Mouse (Mus musculus): ENCODE measurements around the gene Map3k9. TPM values are rescaled to one million over a fixed set of nuclear protein-coding genes. Genes with fewer than 3 reads are reported as not detected.

Gene Map3k9
- total RNA-seq, 1 experiment: 5.4 TPM

DNA sequence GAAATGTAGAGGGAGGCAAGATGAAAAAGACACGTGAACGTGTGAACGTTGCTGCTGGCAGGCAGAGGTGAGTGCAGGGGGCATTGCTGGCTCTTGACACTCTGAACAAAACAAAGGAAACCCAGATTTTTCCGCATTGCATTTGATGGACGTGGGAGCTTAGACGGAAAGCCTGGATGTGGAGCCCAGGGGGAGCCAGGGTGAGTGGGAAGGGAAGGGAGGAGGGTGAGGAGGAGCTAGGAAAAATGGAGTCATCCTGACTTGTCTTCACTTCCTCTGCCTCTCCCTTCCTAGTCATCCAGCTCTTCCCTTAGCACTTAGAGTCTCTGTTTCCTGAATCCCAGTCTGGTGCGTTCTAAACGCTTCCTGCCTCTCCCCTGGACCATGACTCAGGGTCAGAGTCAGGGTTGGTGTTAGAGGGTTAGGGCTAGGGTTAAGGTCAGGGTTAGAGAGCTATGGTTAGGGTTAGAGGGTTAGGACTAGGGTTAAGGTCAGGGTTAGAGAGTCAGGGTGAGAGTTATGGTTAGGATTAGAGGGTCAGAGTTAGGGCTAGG, 89.7 kb downstream of the Map3k9 start:
- DNase-seq (ENCODE audit: low read depth, low spot score): no peak
- H3K9me3 ChIP-seq (ENCODE audit: control insufficient read depth, insufficient read depth, low read depth, low read length): no peaks in the 10 kb centered on the region
- no peak overlapping the region for H3K4me3 ChIP-seq (ENCODE audit: insufficient read depth in 1 of 2, low read depth in 1 of 2, low read length in 2 of 2, poor library complexity in 1 of 2, severe bottlenecking in 1 of 2)
- no peak overlapping the region for H3K27ac ChIP-seq (ENCODE audit: insufficient read depth, low read depth, low read length, poor library complexity, severe bottlenecking)
- no peak for TF ChIP-seq CHD2 (IDR thresholded peaks at IDR 0.05; ENCODE audit: low read depth, low read length)
- no peak for TF ChIP-seq MAFK (IDR thresholded peaks at IDR 0.05; ENCODE audit: insufficient read depth, low read depth, low read length)
- no peak for TF ChIP-seq ZNF384 (IDR thresholded peaks at IDR 0.05; ENCODE audit: low read depth, low read length)
- no peak for TF ChIP-seq ZC3H11A (IDR thresholded peaks at IDR 0.05; ENCODE audit: borderline replicate concordance, low read depth, low read length)
- no peak for TF ChIP-seq HCFC1 (IDR thresholded peaks at IDR 0.05; ENCODE audit: borderline replicate concordance, insufficient read depth, low read length)
- peaks cover 7 to 14% of the 10 kb centered on the region in 2 experiments; a peak in 1 of 4 replicates for H3K4me1 ChIP-seq (ENCODE audit: control insufficient read depth in 2 of 2, insufficient read depth in 2 of 2, low read length in 2 of 2, poor library complexity in 1 of 2)
- H3K36me3 ChIP-seq (ENCODE audit: control insufficient read depth, insufficient read depth, low read length, poor library complexity, severe bottlenecking): no peaks in the 10 kb centered on the region
- in situ Hi-C loops (cut with MboI; ENCODE audit: low sequenced_read_pairs in 2 of 2, unreplicated experiment in 2 of 2): no loop called here
- no peak overlapping the region for H3K9ac ChIP-seq (ENCODE audit: insufficient read depth, low read depth, low read length, poor library complexity, severe bottlenecking)

DNA sequence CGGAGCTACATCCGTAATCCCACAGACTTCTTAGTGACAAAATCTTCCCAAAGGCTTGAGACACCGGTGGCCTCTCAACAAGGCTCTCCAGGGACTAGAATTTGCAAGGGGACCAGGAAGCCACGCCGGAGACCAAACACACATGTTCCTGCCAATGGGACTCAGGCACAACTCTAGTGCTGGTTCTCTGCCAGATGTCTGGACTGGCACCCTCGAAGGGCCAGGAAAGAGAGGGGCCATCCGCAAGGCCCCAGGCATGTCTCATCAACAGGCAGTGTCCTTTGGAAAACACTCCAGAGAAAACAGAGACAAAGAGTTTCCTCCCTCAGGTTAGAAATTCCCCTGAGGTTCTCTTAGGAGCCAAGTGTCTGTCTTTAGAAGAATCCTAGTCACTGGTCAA, 90.2 kb downstream of the Map3k9 start:
- no peaks in the 10 kb centered on the region for H3K36me3 ChIP-seq (ENCODE audit: control insufficient read depth, insufficient read depth, low read length, poor library complexity, severe bottlenecking)
- no peaks in the 10 kb centered on the region for H3K9me3 ChIP-seq (ENCODE audit: control insufficient read depth, insufficient read depth, low read depth, low read length)
- no peak overlapping the region for H3K27ac ChIP-seq (ENCODE audit: insufficient read depth, low read depth, low read length, poor library complexity, severe bottlenecking)
- peaks cover 7 to 15% of the 10 kb centered on the region in 2 experiments; a peak in 1 of 4 replicates for H3K4me1 ChIP-seq (ENCODE audit: control insufficient read depth in 2 of 2, insufficient read depth in 2 of 2, low read length in 2 of 2, poor library complexity in 1 of 2)
- H3K4me3 ChIP-seq (ENCODE audit: insufficient read depth in 1 of 2, low read depth in 1 of 2, low read length in 2 of 2, poor library complexity in 1 of 2, severe bottlenecking in 1 of 2): no peak overlapping the region
- H3K9ac ChIP-seq (ENCODE audit: insufficient read depth, low read depth, low read length, poor library complexity, severe bottlenecking): no peak overlapping the region
- no peak for TF ChIP-seq CHD2 (IDR thresholded peaks at IDR 0.05; ENCODE audit: low read depth, low read length)
- TF ChIP-seq ZNF384 (IDR thresholded peaks at IDR 0.05; ENCODE audit: low read depth, low read length): no peak
- no peak for TF ChIP-seq ZC3H11A (IDR thresholded peaks at IDR 0.05; ENCODE audit: borderline replicate concordance, low read depth, low read length)
- no peak for TF ChIP-seq MAFK (IDR thresholded peaks at IDR 0.05; ENCODE audit: insufficient read depth, low read depth, low read length)
- no peak for TF ChIP-seq HCFC1 (IDR thresholded peaks at IDR 0.05; ENCODE audit: borderline replicate concordance, insufficient read depth, low read length)
- in situ Hi-C loops (cut with MboI; ENCODE audit: low sequenced_read_pairs in 2 of 2, unreplicated experiment in 2 of 2): no loop called here
- DNase-seq (ENCODE audit: low read depth, low spot score): no peak

DNA sequence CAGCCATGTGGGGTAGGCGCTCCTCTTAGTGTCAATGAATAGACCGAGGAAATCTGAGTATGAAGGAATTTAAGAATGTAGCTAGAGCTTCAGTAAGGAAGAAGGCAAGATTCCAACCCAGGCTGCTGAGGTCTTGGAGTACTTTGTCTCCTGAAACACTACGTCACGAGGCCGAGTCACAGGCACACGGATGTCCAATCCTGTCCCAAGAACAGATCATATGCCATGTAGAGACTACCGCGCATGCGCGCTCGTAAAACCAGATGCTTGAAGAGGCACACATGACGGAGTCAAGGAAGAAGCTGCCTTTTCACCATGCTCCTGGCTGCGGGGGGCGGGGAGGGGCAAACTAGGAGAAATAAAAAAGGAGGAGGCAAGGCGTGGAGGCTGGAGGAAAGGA, 90.9 kb downstream of the Map3k9 start:
- no peaks in the 10 kb centered on the region for H3K36me3 ChIP-seq (ENCODE audit: control insufficient read depth, insufficient read depth, low read length, poor library complexity, severe bottlenecking)
- no peak overlapping the region for H3K9ac ChIP-seq (ENCODE audit: insufficient read depth, low read depth, low read length, poor library complexity, severe bottlenecking)
- in situ Hi-C loops (cut with MboI; ENCODE audit: low sequenced_read_pairs in 2 of 2, unreplicated experiment in 2 of 2): no loop called here
- no peak for DNase-seq (ENCODE audit: low read depth, low spot score)
- H3K27ac ChIP-seq (ENCODE audit: insufficient read depth, low read depth, low read length, poor library complexity, severe bottlenecking): no peak overlapping the region
- H3K9me3 ChIP-seq (ENCODE audit: control insufficient read depth, insufficient read depth, low read depth, low read length): no peaks in the 10 kb centered on the region
- H3K4me1 ChIP-seq (ENCODE audit: control insufficient read depth in 2 of 2, insufficient read depth in 2 of 2, low read length in 2 of 2, poor library complexity in 1 of 2): peaks cover 7 to 18% of the 10 kb centered on the region in 2 experiments; a peak in 1 of 4 replicates
- no peak overlapping the region for H3K4me3 ChIP-seq (ENCODE audit: insufficient read depth in 1 of 2, low read depth in 1 of 2, low read length in 2 of 2, poor library complexity in 1 of 2, severe bottlenecking in 1 of 2)
- TF ChIP-seq CHD2 (IDR thresholded peaks at IDR 0.05; ENCODE audit: low read depth, low read length) (no peak), HCFC1 (IDR thresholded peaks at IDR 0.05; ENCODE audit: borderline replicate concordance, insufficient read depth, low read length) (no peak), ZC3H11A (IDR thresholded peaks at IDR 0.05; ENCODE audit: borderline replicate concordance, low read depth, low read length) (no peak), MAFK (IDR thresholded peaks at IDR 0.05; ENCODE audit: insufficient read depth, low read depth, low read length) (no peak), ZNF384 (IDR thresholded peaks at IDR 0.05; ENCODE audit: low read depth, low read length) (no peak)

DNA sequence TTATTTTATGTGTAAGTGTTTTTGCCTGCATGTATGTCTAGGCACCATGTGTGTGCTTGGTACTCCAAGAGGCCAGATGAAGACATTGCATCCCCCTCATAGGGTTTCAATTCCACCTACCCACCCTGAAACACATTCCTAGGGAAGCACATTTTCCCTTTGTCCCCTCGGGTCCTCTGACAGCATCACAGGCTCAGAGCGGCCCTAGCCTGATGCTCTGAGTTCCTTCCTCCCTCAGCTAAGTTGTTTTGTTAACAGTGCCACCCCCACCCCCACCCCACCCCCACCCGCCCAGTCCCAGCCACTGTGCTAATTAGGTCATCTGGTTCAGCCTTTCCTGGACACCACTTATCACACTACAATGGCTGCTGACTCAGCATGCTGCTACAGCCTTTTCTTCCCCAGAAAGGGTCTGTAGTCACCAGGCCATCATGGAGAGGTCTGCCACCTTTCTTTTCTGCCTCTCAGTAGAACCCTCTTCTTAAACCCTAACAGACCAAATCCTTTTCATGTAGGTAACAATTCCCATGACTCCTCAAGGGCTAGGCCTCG, 91.4 kb downstream of the Map3k9 start:
- H3K36me3 ChIP-seq (ENCODE audit: control insufficient read depth, insufficient read depth, low read length, poor library complexity, severe bottlenecking): no peaks in the 10 kb centered on the region
- H3K27ac ChIP-seq (ENCODE audit: insufficient read depth, low read depth, low read length, poor library complexity, severe bottlenecking): no peak overlapping the region
- peaks cover 7 to 22% of the 10 kb centered on the region in 2 experiments; a peak in 1 of 4 replicates for H3K4me1 ChIP-seq (ENCODE audit: control insufficient read depth in 2 of 2, insufficient read depth in 2 of 2, low read length in 2 of 2, poor library complexity in 1 of 2)
- H3K9ac ChIP-seq (ENCODE audit: insufficient read depth, low read depth, low read length, poor library complexity, severe bottlenecking): no peak overlapping the region
- in situ Hi-C loops (cut with MboI; ENCODE audit: low sequenced_read_pairs in 2 of 2, unreplicated experiment in 2 of 2): no loop called here
- TF ChIP-seq ZC3H11A (IDR thresholded peaks at IDR 0.05; ENCODE audit: borderline replicate concordance, low read depth, low read length): no peak
- peak; percentile 82 for TF ChIP-seq MAFK (IDR thresholded peaks at IDR 0.05; ENCODE audit: insufficient read depth, low read depth, low read length)
- H3K9me3 ChIP-seq (ENCODE audit: control insufficient read depth, insufficient read depth, low read depth, low read length): no peaks in the 10 kb centered on the region
- H3K4me3 ChIP-seq (ENCODE audit: insufficient read depth in 1 of 2, low read depth in 1 of 2, low read length in 2 of 2, poor library complexity in 1 of 2, severe bottlenecking in 1 of 2): no peak overlapping the region
- no peak for DNase-seq (ENCODE audit: low read depth, low spot score)

All from ES-E14 (cell line).